Mouse (Mus musculus) neural tube, embryonic 13.5 days (tissue): Measurements from ENCODE around the gene Rhox2c. TPM values are rescaled to one million over a fixed set of nuclear protein-coding genes. Genes with fewer than 3 reads are reported as not detected.
"Not testable (repeated sequence)": the region's sequence is repeated elsewhere in the genome, so short reads cannot be mapped to it uniquely, and the experiment has no call there.

Experiments
- ATAC-seq: fragments of 200-750 bp; cut with Nextera tagmentation; 2 replicates; pipeline ENCODE4 v1.8.0; 2017; ENCODE audit warnings: low read depth, mild to moderate bottlenecking, moderate TSS enrichment, moderate library complexity
- H3K27ac ChIP-seq: fragments of 300-500 bp; sonication (generic); replicated peaks from 2 replicates; pipeline ENCODE4 v1.5.1; 2015; ENCODE audit warnings: moderate library complexity, mild to moderate bottlenecking, inconsistent platforms
- H3K27me3 ChIP-seq: fragments of 300-500 bp; sonication (generic); 2 replicates; pipeline ENCODE4 v1.6.1; 2015; ENCODE audit warnings: mild to moderate bottlenecking, inconsistent platforms
- H3K36me3 ChIP-seq: fragments of 300-500 bp; sonication (generic); 2 replicates; pipeline ENCODE4 v1.6.1; 2015; ENCODE audit warnings: mild to moderate bottlenecking, inconsistent platforms
- H3K4me1 ChIP-seq: fragments of 300-500 bp; sonication (generic); replicated peaks from 2 replicates; pipeline ENCODE4 v1.6.1; 2015; ENCODE audit warnings: inconsistent platforms
- H3K4me2 ChIP-seq: fragments of 300-500 bp; sonication (generic); 2 replicates; pipeline ENCODE4 v1.6.1; 2015; ENCODE audit warnings: inconsistent platforms, mild to moderate bottlenecking, moderate library complexity
- H3K4me3 ChIP-seq: fragments of 300-500 bp; sonication (generic); 2 replicates; pipeline ENCODE4 v1.5.1; 2015; ENCODE audit warnings: mild to moderate bottlenecking, inconsistent platforms
- H3K9ac ChIP-seq: fragments of 300-500 bp; sonication (generic); 2 replicates; pipeline ENCODE4 v1.6.1; 2015; ENCODE audit warnings: moderate library complexity, mild to moderate bottlenecking, inconsistent platforms
- H3K9me3 ChIP-seq: fragments of 300-500 bp; sonication (generic); 2 replicates; pipeline ENCODE4 v1.6.1; 2016; ENCODE audit warnings: inconsistent platforms
- WGBS: fragments of 180-500 bp; shearing (Covaris S2); methylation state at CpG from one replicate; pipeline ENCODE4 v1.1.7; 2015; 5-methylcytosine and 5-hydroxymethylcytosine counted together
- polyA plus RNA-seq: library from polyadenylated mRNA; unstranded; fragments of >200 nt; fragmentation: Nextera tagmentation; extraction: Ambion mirVana; gene quantifications from 2 replicates; pipeline ENCODE4 v1.2.1, GENCODE M21; 2015

The Rhox2c gene
- not detected in 2 replicates for polyA plus RNA-seq

- not testable (repeated sequence) for H3K27me3 ChIP-seq, H3K4me1 ChIP-seq, H3K4me2 ChIP-seq, ATAC-seq, H3K4me3 ChIP-seq, H3K9me3 ChIP-seq, H3K36me3 ChIP-seq, H3K9ac ChIP-seq, H3K27ac ChIP-seq
- WGBS = 90% methylated on average over 8 of the region's 10 CpGs
These were observed at the start of gene Rhox2c for GRCm38 (mm10) chrX:37453380-37453779. Rhox2c (plus strand) TSS chrX:37453680.

GRCm38 (mm10) chrX:37411767-37412166 lies 41.7 kb upstream of the Rhox2c start, which contains the start of gene Rhox2b:
Rhox2b (plus strand) TSS chrX:37412067.
- no CpG with 5 or more reads among the region's 9 CpGs for WGBS
- not testable (repeated sequence) for H3K4me2 ChIP-seq, H3K27ac ChIP-seq, ATAC-seq, H3K9me3 ChIP-seq, H3K4me1 ChIP-seq, H3K36me3 ChIP-seq, H3K27me3 ChIP-seq, H3K4me3 ChIP-seq, H3K9ac ChIP-seq

DNA sequence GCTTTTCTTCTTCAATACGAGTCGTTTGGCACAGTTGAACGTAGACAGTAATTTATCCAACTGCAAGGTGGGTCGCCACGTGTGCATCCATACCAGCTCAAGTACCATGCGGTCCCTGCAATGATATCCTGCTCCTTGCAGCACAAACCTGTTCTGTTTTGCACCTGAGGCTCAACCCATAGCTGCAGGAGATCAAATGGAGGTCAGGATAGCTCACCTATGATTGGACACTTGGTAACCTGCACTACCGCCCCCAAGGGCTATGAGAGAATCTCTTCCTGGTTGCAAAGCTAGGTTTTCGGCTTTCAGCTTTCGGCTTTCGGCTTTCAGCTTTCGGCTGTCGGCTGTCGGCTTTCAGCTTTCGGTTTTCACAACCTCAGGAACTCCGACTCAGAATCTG lies 21.3 kb upstream of the Rhox2c start, which contains the start of gene Rhox4b:
Gene Rhox4b (plus strand): TSS at position 301 of the 400 bp plus-strand sequence.
- not testable (repeated sequence) for H3K27me3 ChIP-seq, H3K27ac ChIP-seq, H3K9me3 ChIP-seq, H3K4me1 ChIP-seq, H3K36me3 ChIP-seq, H3K4me2 ChIP-seq, H3K4me3 ChIP-seq, H3K9ac ChIP-seq, ATAC-seq
- WGBS = 88% methylated on average over 14 of the region's 15 CpGs

GRCm38 (mm10) chrX:37458285-37458684 lies 4.8 kb downstream of the Rhox2c start, which contains the start of gene Rhox3c:
Rhox3c (plus strand) TSS chrX:37458585.
- H3K36me3 ChIP-seq, H3K4me1 ChIP-seq, H3K4me2 ChIP-seq, H3K4me3 ChIP-seq, H3K27me3 ChIP-seq, ATAC-seq, H3K27ac ChIP-seq, H3K9ac ChIP-seq, H3K9me3 ChIP-seq: not testable (repeated sequence)
- WGBS = 98% methylated on average over 3 of the region's 4 CpGs

- not testable (repeated sequence) for H3K9me3 ChIP-seq, H3K9ac ChIP-seq, H3K36me3 ChIP-seq, ATAC-seq, H3K4me2 ChIP-seq, H3K4me3 ChIP-seq, H3K27ac ChIP-seq, H3K4me1 ChIP-seq, H3K27me3 ChIP-seq
- WGBS = 93% methylated on average over 14 of the region's 14 CpGs
These were observed 26.6 kb downstream of the Rhox2c start, which contains the start of gene Rhox4c for GRCm38 (mm10) chrX:37480037-37480436. Rhox4c (plus strand) TSS chrX:37480337.

DNA sequence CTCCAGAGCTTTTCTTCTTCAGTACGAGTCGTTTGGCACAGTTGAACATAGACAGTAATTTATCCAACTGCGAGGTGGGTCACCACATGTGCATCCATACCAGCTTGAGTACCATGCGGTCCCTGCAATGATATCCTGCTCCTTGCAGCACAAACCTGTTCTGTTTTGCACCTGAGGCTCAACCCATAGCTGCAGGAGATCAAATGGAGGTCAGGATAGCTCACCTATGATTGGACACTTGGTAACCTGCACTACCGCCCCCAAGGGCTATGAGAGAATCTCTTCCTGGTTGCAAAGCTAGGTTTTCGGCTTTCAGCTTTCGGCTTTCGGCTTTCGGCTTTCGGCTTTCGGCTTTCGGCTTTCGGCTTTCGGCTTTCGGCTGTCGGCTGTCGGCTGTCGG lies 60.6 kb downstream of the Rhox2c start, which contains the start of gene Rhox4d:
Gene Rhox4d (plus strand): TSS at position 301 of the 400 bp plus-strand sequence.
- not testable (repeated sequence) for H3K4me3 ChIP-seq, ATAC-seq, H3K4me2 ChIP-seq, H3K9me3 ChIP-seq, H3K4me1 ChIP-seq, H3K36me3 ChIP-seq, H3K27ac ChIP-seq, H3K9ac ChIP-seq, H3K27me3 ChIP-seq
- 95% methylated on average over 17 of the region's 18 CpGs for WGBS

Other genes starting within 250 kb of the Rhox2c start
- gene Gm9, start 242.6 kb upstream of the Rhox2c start, polyA plus RNA-seq = not detected in 2 replicates
- not detected in 2 replicates for gene Rhox1, start 231.4 kb upstream of the Rhox2c start, polyA plus RNA-seq
- gene Rhox2a, start 208.7 kb upstream of the Rhox2c start, polyA plus RNA-seq = not detected in 2 replicates
- not detected in 2 replicates for gene Rhox3a, start 203.8 kb upstream of the Rhox2c start, polyA plus RNA-seq
- not detected in 2 replicates for gene Rhox4a, start 188.3 kb upstream of the Rhox2c start, polyA plus RNA-seq
- not detected in 2 replicates for gene Rhox3a2, start 73.7 kb upstream of the Rhox2c start, polyA plus RNA-seq
- gene Rhox4a2, start 62.8 kb upstream of the Rhox2c start, polyA plus RNA-seq = not detected in 2 replicates
- gene Rhox2b, start 41.6 kb upstream of the Rhox2c start, polyA plus RNA-seq = not detected in 2 replicates
- not detected in 2 replicates for gene Rhox4b, start 21.2 kb upstream of the Rhox2c start, polyA plus RNA-seq
- not detected in 2 replicates for gene Rhox3c, start 4.9 kb downstream of the Rhox2c start, polyA plus RNA-seq
- not detected in 2 replicates for gene Rhox4c, start 26.7 kb downstream of the Rhox2c start, polyA plus RNA-seq
- not detected in 2 replicates for gene Rhox2d, start 39.7 kb downstream of the Rhox2c start, polyA plus RNA-seq
- not detected in 2 replicates for gene Rhox4d, start 60.7 kb downstream of the Rhox2c start, polyA plus RNA-seq
- gene Rhox2e, start 76.8 kb downstream of the Rhox2c start, polyA plus RNA-seq = not detected in 2 replicates
- gene Rhox3e, start 88.3 kb downstream of the Rhox2c start, polyA plus RNA-seq = not detected in 2 replicates
- not detected in 2 replicates for gene Rhox4e, start 103.7 kb downstream of the Rhox2c start, polyA plus RNA-seq
- gene Rhox2f, start 117.7 kb downstream of the Rhox2c start, polyA plus RNA-seq = not detected in 2 replicates
- gene Rhox3f, start 127.3 kb downstream of the Rhox2c start, polyA plus RNA-seq = not detected in 2 replicates
- gene Rhox4f, start 154.0 kb downstream of the Rhox2c start, polyA plus RNA-seq = not detected in 2 replicates
- not detected in 2 replicates for gene Rhox3g, start 174.9 kb downstream of the Rhox2c start, polyA plus RNA-seq
- gene Rhox2g, start 189.8 kb downstream of the Rhox2c start, polyA plus RNA-seq = not detected in 2 replicates
- gene Rhox4g, start 197.6 kb downstream of the Rhox2c start, polyA plus RNA-seq = not detected in 2 replicates
- not detected in 2 replicates for gene Rhox3h, start 215.1 kb downstream of the Rhox2c start, polyA plus RNA-seq
- gene Rhox2h, start 219.6 kb downstream of the Rhox2c start, polyA plus RNA-seq = not detected in 2 replicates